Mouse (Mus musculus) ES-Bruce4 (cell line): ENCODE results near the gene Tmc7.

Experiments used
- CTCF ChIP-seq: IDR thresholded peaks from one replicate; pipeline ENCODE4 v1.8.1; 2011; ENCODE audit warnings: low read depth, low read length
- EP300 ChIP-seq: IDR thresholded peaks from 2 replicates; pipeline ENCODE4 v1.6.1; 2011; ENCODE audit warnings: low read depth, low read length; ENCODE audit not compliant: insufficient read depth

DNA sequence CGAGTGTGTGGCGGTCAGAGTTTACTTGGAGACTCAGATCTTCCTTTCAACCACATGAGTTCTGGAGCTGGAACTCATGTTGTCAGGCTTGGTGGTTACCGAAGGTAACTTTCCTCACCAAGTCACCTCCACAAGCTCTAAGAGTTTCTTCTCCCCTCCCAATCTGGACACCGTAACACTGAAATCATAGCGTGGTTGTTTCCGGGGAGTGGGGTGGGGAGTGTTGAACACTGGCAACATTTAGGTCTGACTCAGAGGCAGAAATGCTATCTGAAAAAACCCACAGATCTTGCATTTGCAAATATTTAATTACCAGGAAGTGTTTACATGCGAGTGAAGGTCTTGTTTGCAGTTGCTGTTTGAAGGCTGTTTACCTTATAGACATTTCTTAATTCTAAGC lies 25.3 kb upstream of the Tmc7 start:
- TF ChIP-seq CTCF (no peak), EP300 (no peak)
